Mouse (Mus musculus) erythroid progenitor cell, adult 5-6 weeks (primary cell): Measurements from ENCODE around the gene Cbx4. TPM values are rescaled to one million over a fixed set of nuclear protein-coding genes. Genes with fewer than 3 reads are reported as not detected.

ENCODE experiments used
- ATAC-seq: replicated peaks from 2 replicates; pipeline ENCODE4 v1.8.0; 2016; ENCODE audit warnings: moderate number of reproducible peaks, mild to moderate bottlenecking, moderate TSS enrichment, inconsistent platforms; ENCODE audit not compliant: poor library complexity, low FRiP score, severe bottlenecking
- total RNA-seq, 2 experiments: library from RNA; stranded (forward) in 1 of 2; stranded (reverse) in 1 of 2; fragments of 150-400 nt in 1 of 2; fragments of 186-747, 209-891 nt in 1 of 2; gene quantifications; 2 replicates each; pipeline versions ENCODE4 v1.2.3 to v1.2.4; 2015 to 2017; ENCODE audit warnings: low replicate concordance in 2 of 2

The Cbx4 gene
- total RNA-seq, 2 experiments from 2014 or later, result 4.4 to 13.4 TPM

GRCm38 (mm10) chr11:119087301-119088082 lies 1.5 kb upstream of the Cbx4 start:
- no peak for ATAC-seq

GRCm38 (mm10) chr11:119085279-119086062 lies 550 bp downstream of the Cbx4 start:
- ATAC-seq, result no peak

- ATAC-seq, result no peak
These were observed 1.4 kb downstream of the Cbx4 start for GRCm38 (mm10) chr11:119084446-119085278.

GRCm38 (mm10) chr11:119083724-119084445 lies 2.1 kb downstream of the Cbx4 start:
- no peak for ATAC-seq

GRCm38 (mm10) chr11:119082638-119083599 lies 3.1 kb downstream of the Cbx4 start:
- ATAC-seq, result no peak

GRCm38 (mm10) chr11:119081839-119082637 lies 4.0 kb downstream of the Cbx4 start:
- no peak for ATAC-seq

- ATAC-seq, result no peak
These were observed 4.7 kb downstream of the Cbx4 start for GRCm38 (mm10) chr11:119081148-119081838.

- ATAC-seq, result no peak
These were observed 5.4 kb downstream of the Cbx4 start for GRCm38 (mm10) chr11:119080461-119081147.

- ATAC-seq, result no peak
These were observed 6.6 kb downstream of the Cbx4 start for GRCm38 (mm10) chr11:119079445-119079837.

GRCm38 (mm10) chr11:119078691-119079444 lies 7.2 kb downstream of the Cbx4 start:
- ATAC-seq, result no peak

- no peak for ATAC-seq
These were observed 8.3 kb downstream of the Cbx4 start for GRCm38 (mm10) chr11:119077755-119078154.

GRCm38 (mm10) chr11:119075805-119076204 lies 10.2 kb downstream of the Cbx4 start:
- no peak for ATAC-seq

GRCm38 (mm10) chr11:119073876-119074433 lies 12.1 kb downstream of the Cbx4 start:
- no peak for ATAC-seq

GRCm38 (mm10) chr11:119072986-119073385 lies 13.0 kb downstream of the Cbx4 start:
- no peak for ATAC-seq

GRCm38 (mm10) chr11:119072239-119072638 lies 13.8 kb downstream of the Cbx4 start:
- ATAC-seq, result no peak

- no peak for ATAC-seq
These were observed 19.2 kb downstream of the Cbx4 start for GRCm38 (mm10) chr11:119066841-119067240.
